Mouse (Mus musculus): ENCODE data around the gene Ibtk.

DNA sequence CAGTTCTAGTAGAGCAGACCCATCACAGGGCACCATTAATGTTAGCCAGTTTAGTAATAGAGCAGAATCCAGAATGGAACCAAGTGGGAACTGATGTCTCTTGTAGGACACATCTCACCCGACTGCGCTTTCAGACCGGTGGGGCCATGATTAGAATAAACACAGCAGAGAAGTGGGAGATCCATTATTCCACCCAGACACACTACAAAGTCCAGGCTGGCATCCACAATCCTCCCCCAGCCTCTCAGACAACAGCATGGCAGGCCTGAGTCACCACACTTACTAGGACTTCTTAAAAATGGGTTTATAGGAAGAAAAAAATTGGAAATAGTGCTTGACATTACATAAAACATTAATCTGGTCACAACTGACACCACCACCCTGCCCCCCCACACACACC is 53.5 kb downstream of the Ibtk start:
- TF ChIP-seq GATA1 (IDR thresholded peaks at IDR 0.05; ENCODE audit: low read depth, low read length), result no peak
- no peak for TF ChIP-seq BHLHE40 (IDR thresholded peaks at IDR 0.05; ENCODE audit: borderline replicate concordance, low read depth, low read length)
- no peak for TF ChIP-seq ZNF384 (IDR thresholded peaks at IDR 0.05; ENCODE audit: low read depth, low read length)
- no peak for TF ChIP-seq USF1 (IDR thresholded peaks at IDR 0.05; ENCODE audit: low read depth, low read length)

All from MEL (cell line).